Mouse (Mus musculus): ENCODE measurements at regions not wholly inside any gene's neighbourhood (a gene's known extent, or its start where the extent isn't known, plus 50 kb on each side); places are given as distances from the start of the nearest gene placed in this dataset.
"Not testable (repeated sequence)": the region's sequence is repeated elsewhere in the genome, so short reads cannot be mapped to it uniquely, and the experiment has no call there.

GRCm38 (mm10) chr7:64083978-64084377 lies 69.7 kb upstream of the Trpm1 start:
- TF ChIP-seq POLR2A (IDR thresholded peaks at IDR 0.05; ENCODE audit: control insufficient read depth, low read depth, low read length); CTCF (IDR thresholded peaks at IDR 0.05; ENCODE audit: control insufficient read depth, insufficient read depth, insufficient replicate concordance, low read depth, low read length): not testable (repeated sequence)

All from testis, adult 2 months (tissue).